Mouse (Mus musculus): ENCODE measurements at regions not wholly inside any gene's neighbourhood (a gene's known extent, or its start where the extent isn't known, plus 50 kb on each side); places are given as distances from the start of the nearest gene placed in this dataset.

- no peak overlapping the region for H3K27ac ChIP-seq (ENCODE audit: control insufficient read depth, insufficient read depth, low read depth, low read length)
- H3K36me3 ChIP-seq (ENCODE audit: control insufficient read depth, insufficient read depth, low read length), result no peaks in the 10 kb centered on the region
- no peaks in the 10 kb centered on the region for H3K27me3 ChIP-seq (ENCODE audit: control insufficient read depth, insufficient read depth, low read length)
- no peaks in the 10 kb centered on the region for H3K4me1 ChIP-seq (ENCODE audit: control insufficient read depth, insufficient read depth, low read length)
- TF ChIP-seq CTCF (IDR thresholded peaks at IDR 0.05; ENCODE audit: control insufficient read depth, insufficient read depth, insufficient replicate concordance, low read depth, low read length), result no peak
- TF ChIP-seq POLR2A (IDR thresholded peaks at IDR 0.05; ENCODE audit: control insufficient read depth, low read depth, low read length), result no peak
- H3K4me3 ChIP-seq (ENCODE audit: control insufficient read depth, low read depth, low read length), result no peak overlapping the region
Observed at GRCm38 (mm10) chr1:12478983-12479763, 1065.3 kb downstream of the A830018L16Rik start.

GRCm38 (mm10) chr1:12500442-12500841 is 1086.5 kb downstream of the A830018L16Rik start:
- H3K4me3 ChIP-seq (ENCODE audit: control insufficient read depth, low read depth, low read length), result no peak overlapping the region
- no peak overlapping the region for H3K27ac ChIP-seq (ENCODE audit: control insufficient read depth, insufficient read depth, low read depth, low read length)
- H3K36me3 ChIP-seq (ENCODE audit: control insufficient read depth, insufficient read depth, low read length), result no peaks in the 10 kb centered on the region
- no peaks in the 10 kb centered on the region for H3K4me1 ChIP-seq (ENCODE audit: control insufficient read depth, insufficient read depth, low read length)
- H3K27me3 ChIP-seq (ENCODE audit: control insufficient read depth, insufficient read depth, low read length), result no peaks in the 10 kb centered on the region
- TF ChIP-seq POLR2A (IDR thresholded peaks at IDR 0.05; ENCODE audit: control insufficient read depth, low read depth, low read length) (no peak), CTCF (IDR thresholded peaks at IDR 0.05; ENCODE audit: control insufficient read depth, insufficient read depth, insufficient replicate concordance, low read depth, low read length) (no peak)

- Histone ChIP-seq H3K4me1 (ENCODE audit: control insufficient read depth, insufficient read depth, low read length) (no peaks in the 10 kb centered on the region), H3K27me3 (ENCODE audit: control insufficient read depth, insufficient read depth, low read length) (no peaks in the 10 kb centered on the region), H3K36me3 (ENCODE audit: control insufficient read depth, insufficient read depth, low read length) (no peaks in the 10 kb centered on the region), H3K27ac (ENCODE audit: control insufficient read depth, insufficient read depth, low read depth, low read length) (no peak overlapping the region), H3K4me3 (ENCODE audit: control insufficient read depth, low read depth, low read length) (no peak overlapping the region)
- no peak for TF ChIP-seq CTCF (IDR thresholded peaks at IDR 0.05; ENCODE audit: control insufficient read depth, insufficient read depth, insufficient replicate concordance, low read depth, low read length)
Observed at GRCm38 (mm10) chr1:12507997-12508396, 1094.1 kb downstream of the A830018L16Rik start.

GRCm38 (mm10) chr1:12510129-12510816 is 1096.4 kb downstream of the A830018L16Rik start:
- H3K36me3 ChIP-seq (ENCODE audit: control insufficient read depth, insufficient read depth, low read length), result no peaks in the 10 kb centered on the region
- no peaks in the 10 kb centered on the region for H3K27me3 ChIP-seq (ENCODE audit: control insufficient read depth, insufficient read depth, low read length)
- H3K27ac ChIP-seq (ENCODE audit: control insufficient read depth, insufficient read depth, low read depth, low read length), result no peak overlapping the region
- no peak for TF ChIP-seq POLR2A (IDR thresholded peaks at IDR 0.05; ENCODE audit: control insufficient read depth, low read depth, low read length)
- no peak for TF ChIP-seq CTCF (IDR thresholded peaks at IDR 0.05; ENCODE audit: control insufficient read depth, insufficient read depth, insufficient replicate concordance, low read depth, low read length)
- H3K4me3 ChIP-seq (ENCODE audit: control insufficient read depth, low read depth, low read length), result no peak overlapping the region
- H3K4me1 ChIP-seq (ENCODE audit: control insufficient read depth, insufficient read depth, low read length), result no peaks in the 10 kb centered on the region

- no peak overlapping the region for H3K4me3 ChIP-seq (ENCODE audit: control insufficient read depth, low read depth, low read length)
- H3K36me3 ChIP-seq (ENCODE audit: control insufficient read depth, insufficient read depth, low read length), result no peaks in the 10 kb centered on the region
- H3K4me1 ChIP-seq (ENCODE audit: control insufficient read depth, insufficient read depth, low read length), result no peaks in the 10 kb centered on the region
- TF ChIP-seq POLR2A (IDR thresholded peaks at IDR 0.05; ENCODE audit: control insufficient read depth, low read depth, low read length) (no peak), CTCF (IDR thresholded peaks at IDR 0.05; ENCODE audit: control insufficient read depth, insufficient read depth, insufficient replicate concordance, low read depth, low read length) (no peak)
- no peaks in the 10 kb centered on the region for H3K27me3 ChIP-seq (ENCODE audit: control insufficient read depth, insufficient read depth, low read length)
- H3K27ac ChIP-seq (ENCODE audit: control insufficient read depth, insufficient read depth, low read depth, low read length), result no peak overlapping the region
Observed at GRCm38 (mm10) chr1:12519601-12520000, 1105.7 kb downstream of the A830018L16Rik start.

GRCm38 (mm10) chr1:12555859-12556258 is 1142.0 kb downstream of the A830018L16Rik start:
- no peak overlapping the region for H3K4me3 ChIP-seq (ENCODE audit: control insufficient read depth, low read depth, low read length)
- H3K27me3 ChIP-seq (ENCODE audit: control insufficient read depth, insufficient read depth, low read length), result no peaks in the 10 kb centered on the region
- H3K36me3 ChIP-seq (ENCODE audit: control insufficient read depth, insufficient read depth, low read length), result no peaks in the 10 kb centered on the region
- TF ChIP-seq CTCF (IDR thresholded peaks at IDR 0.05; ENCODE audit: control insufficient read depth, insufficient read depth, insufficient replicate concordance, low read depth, low read length) (no peak), POLR2A (IDR thresholded peaks at IDR 0.05; ENCODE audit: control insufficient read depth, low read depth, low read length) (no peak)
- no peaks in the 10 kb centered on the region for H3K4me1 ChIP-seq (ENCODE audit: control insufficient read depth, insufficient read depth, low read length)
- no peak overlapping the region for H3K27ac ChIP-seq (ENCODE audit: control insufficient read depth, insufficient read depth, low read depth, low read length)

- Histone ChIP-seq H3K4me3 (ENCODE audit: control insufficient read depth, low read depth, low read length) (no peak overlapping the region), H3K36me3 (ENCODE audit: control insufficient read depth, insufficient read depth, low read length) (no peaks in the 10 kb centered on the region), H3K27ac (ENCODE audit: control insufficient read depth, insufficient read depth, low read depth, low read length) (no peak overlapping the region), H3K4me1 (ENCODE audit: control insufficient read depth, insufficient read depth, low read length) (no peaks in the 10 kb centered on the region), H3K27me3 (ENCODE audit: control insufficient read depth, insufficient read depth, low read length) (no peaks in the 10 kb centered on the region)
- TF ChIP-seq CTCF (IDR thresholded peaks at IDR 0.05; ENCODE audit: control insufficient read depth, insufficient read depth, insufficient replicate concordance, low read depth, low read length), result no peak
- TF ChIP-seq POLR2A (IDR thresholded peaks at IDR 0.05; ENCODE audit: control insufficient read depth, low read depth, low read length), result no peak
Observed at GRCm38 (mm10) chr1:12571755-12572358, 1158.0 kb downstream of the A830018L16Rik start.
